Mouse (Mus musculus): ENCODE measurements around the gene Pbx1.

Pbx1 gene

DNA sequence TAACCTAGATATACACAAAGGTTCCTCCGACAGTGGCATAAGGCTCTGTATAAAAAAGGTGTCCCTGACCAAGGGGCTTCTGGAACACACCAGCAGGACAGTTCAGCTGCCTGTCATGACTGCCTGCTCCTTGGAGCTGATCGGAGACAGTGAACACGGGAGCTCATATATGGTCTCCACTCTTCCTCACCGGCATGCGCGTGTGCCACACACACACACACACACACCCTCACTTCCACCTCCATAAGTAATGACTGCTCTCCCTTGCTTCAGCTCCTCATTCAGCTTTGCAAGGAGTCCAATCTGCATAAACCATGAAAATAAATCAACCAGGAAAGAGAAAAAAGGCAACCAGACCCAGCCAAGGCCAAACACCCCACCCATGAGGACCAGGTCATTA lies 90.7 kb downstream of the Pbx1 start:
- no peak for DNase-seq

DNA sequence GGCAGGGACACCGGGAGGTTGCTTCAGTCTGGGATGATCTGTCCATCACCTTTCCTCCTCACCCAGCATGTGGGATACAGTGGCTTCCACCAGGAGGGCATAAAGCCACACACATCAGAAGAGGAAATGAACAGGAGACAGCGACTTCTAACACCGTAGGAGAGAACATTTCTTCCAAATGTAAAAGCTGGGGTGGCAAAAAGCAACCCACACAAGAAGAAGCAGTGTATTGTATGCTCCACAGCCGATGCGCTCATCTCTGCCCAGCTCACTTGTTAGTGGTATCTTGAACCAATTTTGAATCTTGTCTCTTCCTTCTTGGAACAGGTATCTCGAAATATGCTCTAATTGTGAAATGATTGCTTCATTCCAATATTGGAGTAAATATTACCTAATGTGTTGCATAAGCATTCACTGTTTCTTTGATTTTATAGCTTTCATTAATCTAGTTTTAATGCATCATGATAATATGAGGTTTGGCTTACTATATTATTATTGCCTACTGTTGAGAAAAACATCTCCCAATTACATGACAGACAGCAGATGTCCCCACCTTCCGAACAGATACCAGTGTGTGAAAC lies 95.7 kb downstream of the Pbx1 start:
- no peak for DNase-seq

DNA sequence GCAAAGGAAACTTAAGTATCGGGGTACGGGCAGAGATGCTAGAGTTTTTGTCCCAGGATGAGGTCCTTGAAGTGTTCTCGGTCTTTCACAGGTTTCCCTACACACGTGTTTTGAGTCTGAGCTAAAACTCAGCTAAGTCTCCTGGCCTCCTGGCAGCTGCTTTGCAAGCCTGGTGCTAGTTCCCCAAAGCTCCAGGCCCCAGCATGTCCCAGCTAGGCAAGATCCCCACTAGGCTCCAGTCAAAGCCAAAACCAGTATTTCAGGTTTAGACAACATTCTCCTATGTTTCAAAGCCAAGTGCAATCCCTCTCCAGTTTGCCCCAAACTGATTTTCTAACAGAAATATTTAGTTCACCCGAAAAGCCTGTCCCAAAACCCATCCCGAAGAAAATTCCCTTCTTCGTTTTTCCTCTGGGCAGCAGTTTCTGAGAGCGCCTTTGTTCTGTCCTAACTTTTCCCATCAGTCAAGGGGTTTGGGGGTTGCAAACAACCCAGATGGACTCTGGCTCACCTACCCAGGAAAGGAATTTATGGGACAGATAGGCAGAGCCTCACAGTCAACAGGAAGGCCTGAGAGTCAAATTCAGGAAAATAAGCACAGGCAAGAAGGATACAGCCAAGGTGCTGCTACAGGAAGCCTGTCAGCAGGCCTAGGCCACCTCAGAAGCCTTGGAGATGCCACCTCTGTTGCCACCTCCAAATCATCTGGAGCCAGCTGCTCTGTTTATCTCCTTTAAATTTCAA lies 97.1 kb downstream of the Pbx1 start:
- DNase-seq = no peak

DNA sequence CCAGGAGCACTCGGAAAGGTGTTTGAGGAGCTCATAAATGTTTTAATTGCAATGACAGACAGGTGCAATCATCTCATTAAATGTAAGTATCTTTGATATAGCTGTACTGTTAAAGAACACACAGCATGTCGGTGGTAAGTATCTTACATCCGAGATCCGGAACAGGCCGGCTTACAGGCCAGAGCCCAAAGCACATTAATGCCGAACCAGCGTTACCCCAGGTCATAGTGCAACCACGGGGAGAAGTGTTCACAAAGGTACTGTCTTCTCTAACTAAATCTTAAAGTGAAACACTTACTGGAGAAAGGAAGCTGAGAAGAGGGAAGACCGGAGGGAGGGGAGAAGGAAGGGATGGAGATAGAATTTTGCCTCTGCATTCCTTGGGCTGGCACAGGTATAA lies 100.0 kb downstream of the Pbx1 start:
- no peak for DNase-seq

DNA sequence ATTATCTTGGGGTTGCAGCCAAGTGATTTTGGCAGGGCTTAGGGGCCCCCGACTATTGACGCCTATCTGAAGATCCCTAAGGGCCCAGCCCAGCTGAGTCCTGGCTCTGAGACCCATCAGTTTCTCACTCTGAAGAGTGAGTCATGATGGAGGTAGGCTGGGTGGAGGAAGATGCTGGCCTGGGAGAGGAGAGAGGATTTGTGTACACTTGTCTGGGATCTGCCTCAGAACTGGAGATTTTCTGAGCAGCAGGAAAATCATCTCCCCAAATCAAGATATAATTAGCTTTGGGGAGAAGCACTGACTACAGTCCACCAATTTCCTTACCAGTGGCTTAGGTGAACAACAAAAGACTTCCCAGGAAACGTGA lies 103.8 kb downstream of the Pbx1 start:
- peak in 1 of 2 experiments; percentile 21 for DNase-seq

DNA sequence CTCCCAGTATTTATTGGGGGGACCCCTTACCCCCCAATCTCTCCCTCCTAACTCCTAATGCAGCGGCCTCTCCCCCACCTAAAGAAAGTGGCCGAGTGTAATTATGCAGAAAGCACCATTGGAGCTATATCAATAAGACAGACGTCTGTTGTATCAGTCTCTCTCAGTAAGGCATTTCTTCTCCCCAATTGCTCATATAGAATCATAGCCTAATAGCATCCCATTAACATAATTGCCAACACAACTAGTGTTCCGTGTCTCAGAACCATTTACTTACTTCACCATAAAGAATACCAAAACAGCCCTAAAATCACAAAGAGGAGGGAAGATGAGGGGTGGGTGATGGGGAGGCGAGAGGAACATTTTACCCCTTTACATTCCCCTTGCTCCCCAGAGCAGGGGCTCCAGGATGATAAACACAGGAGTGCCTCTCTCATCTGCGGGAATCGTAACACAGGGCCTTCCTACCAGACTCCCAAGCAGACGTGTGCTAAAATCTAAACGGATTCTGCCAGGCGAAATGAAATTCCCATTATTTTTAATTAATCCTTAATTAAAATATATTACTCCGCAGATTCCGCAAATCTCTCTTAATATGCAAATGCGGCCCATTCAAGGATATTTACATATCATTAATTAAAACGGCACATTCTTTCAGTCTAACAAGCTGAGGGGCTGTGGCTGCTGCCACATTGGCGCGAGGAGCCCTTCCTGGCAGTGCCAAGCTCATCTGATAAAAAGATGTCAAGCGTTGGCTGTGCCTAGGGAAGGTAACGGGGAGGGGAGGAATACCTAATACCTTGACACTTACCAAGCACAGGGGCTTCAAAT lies 104.5 kb downstream of the Pbx1 start:
- DNase-seq = peak in 1 of 2 experiments; percentile 28

DNA sequence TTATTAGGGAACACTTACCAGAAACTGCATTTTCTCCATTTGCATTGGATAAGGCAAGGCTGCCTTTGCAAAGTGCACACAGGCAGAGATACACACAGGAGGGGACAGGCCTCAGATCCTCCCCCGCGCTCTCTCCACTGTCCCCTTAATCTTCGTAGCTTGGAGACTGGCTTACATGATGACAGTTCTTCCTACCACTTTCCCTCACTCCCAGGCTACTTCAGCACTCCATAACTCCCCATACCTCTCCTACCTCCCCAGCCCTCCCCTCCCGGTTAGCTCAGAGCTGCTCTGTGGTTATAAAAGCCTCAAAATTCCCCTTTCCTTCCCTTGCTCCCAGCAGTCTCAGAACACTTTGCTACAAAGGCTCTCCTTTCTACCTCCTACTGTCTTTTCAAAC lies 106.3 kb downstream of the Pbx1 start:
- no peak for DNase-seq

DNA sequence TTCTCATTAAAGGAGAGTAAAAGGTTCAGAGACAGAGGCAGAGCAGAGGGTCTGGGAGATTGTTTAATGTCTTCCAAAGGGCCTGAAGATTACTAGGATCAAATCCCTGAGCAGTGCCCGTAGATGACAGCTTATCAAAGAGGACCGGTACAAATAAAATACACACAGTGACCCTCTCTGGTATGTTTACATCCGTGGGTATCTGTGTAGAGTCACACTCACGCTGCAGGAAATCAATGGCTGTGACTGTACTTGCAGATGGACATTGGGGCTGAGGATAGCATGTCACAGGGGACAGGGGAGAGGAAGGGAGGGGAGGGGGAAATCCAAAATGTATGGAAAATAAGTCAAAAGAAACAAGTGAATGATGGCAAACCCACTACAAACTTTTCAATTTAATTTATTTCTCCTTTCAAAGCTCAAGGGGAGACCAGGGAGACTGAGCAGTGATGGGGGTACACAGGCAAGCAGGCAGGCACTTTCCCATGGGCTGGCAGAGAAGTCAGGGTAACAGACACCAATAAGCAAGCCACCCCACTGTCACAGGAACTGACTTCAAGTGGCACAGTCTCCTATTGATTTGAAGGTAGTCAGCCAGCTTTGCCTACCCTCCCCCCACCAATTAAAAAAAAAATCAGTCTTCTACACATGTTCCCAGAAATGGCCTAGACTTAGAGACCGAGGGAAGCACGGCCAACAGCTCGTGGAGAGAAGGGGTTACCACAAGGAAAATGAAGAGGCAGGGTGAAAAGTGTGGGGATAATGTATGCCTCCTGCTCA lies 107.6 kb downstream of the Pbx1 start:
- DNase-seq = no peak

DNA sequence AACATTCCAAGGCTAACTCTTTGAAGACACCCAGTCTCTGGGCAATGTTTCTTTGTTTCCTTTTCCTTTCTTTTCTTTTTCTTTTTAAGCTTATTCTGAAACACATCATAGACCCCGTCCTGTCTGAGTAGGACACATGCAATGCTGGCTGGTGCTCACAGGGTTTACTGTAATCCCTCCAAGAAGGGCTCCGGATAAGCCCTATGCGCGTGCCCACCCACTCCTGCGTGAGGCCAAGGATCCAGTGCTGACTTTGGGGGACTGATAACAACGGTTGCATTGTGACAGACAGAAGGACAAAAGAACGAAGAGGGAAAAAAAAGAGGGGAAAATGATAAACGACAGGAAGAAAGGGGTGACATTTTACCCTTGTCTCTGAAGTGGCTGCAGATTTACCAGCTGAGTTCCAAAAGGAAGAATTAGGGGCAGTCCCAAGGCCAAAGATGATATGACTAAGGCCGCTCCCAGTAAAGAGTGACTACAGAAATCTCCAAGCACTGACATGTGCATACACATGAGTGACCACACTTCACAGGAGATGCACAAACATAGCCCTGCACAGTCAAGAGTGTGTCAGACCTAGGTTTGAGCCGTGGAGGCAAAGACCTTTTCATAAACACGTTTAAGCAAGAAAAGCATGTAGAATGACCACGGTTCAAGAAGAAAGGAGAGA lies 108.5 kb downstream of the Pbx1 start:
- no peak for DNase-seq

DNA sequence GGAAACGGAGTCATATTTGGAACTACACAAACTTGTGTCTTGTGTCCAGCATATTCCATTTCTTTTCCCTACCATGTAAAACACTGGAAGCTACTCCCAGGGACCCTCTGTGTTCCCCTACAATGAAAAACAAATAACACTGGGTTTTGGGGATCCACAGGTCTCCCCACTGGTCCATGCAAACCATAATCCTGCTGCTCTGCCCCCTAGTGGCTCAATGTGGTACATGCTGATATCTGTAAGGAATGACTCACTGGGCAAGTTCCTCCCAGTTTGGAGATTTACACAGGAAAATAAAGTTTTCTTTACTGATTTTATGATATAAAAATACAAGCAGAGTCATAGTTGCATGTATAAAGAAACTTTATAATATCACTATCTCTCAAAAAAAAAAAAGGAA lies 109.2 kb downstream of the Pbx1 start:
- DNase-seq = peak; percentile 40 to 64

DNA sequence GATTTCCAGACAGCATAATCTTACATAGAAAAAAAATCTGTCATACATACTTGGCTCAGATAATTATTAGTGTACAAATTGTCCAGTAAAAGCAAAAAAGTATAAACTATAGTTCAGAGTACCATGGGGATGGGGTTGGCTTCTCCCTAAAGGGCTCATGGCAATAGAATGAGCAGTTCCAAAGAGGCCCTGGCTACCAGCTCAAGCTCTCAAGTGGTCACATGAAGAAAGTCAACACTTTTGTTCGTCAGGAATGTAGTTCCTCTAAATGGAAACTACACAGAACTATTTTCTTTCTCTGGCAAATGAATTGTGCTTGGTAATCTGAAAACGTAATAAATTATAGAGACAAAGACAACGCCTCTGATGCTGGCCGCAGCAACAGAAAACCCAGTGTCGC lies 112.4 kb downstream of the Pbx1 start:
- no peak for DNase-seq

DNA sequence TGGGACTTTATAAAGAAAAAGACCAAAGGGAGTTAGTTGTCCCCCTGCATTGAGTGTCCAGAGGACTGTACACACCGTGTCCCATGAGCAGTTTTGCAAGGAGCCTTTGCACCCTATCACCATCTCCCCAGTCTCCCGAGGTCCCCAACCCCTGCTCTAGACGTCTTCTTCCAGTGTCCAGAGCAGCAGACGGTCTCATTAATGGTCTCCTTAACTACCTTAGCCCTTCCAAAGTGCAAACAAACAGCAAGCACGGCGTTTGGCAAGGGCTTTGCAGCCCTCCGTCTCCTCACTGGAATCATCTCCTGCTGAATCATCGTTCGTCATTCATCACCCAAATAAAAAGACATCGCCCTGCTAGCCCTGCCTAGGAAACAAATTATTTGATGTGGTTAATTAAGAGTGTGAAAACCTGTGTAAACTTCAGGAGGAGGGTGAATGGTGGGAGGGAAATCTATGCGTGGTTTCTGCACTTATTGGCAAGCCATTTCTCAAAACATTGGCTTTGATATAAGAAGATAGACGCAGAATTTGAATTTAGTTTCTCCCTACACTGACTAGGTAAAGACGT lies 113.1 kb downstream of the Pbx1 start:
- no peak for DNase-seq

DNA sequence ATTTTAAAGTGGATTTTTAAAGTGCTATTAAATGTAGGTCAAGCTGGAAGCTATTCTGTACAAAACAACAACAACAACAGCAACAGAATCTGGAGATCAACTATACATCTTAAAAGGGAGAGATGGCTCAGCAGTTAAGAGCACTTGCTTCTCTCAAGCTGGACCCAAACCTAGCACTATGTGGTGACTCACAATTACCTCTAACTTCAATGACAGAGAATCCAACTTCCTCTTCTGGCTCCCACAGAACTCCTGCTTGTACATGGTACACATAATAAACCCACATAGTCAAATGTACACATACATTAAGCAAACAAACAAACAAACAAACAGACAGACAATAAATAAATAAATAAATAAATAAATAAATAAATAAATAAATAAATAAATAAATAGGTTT lies 118.3 kb downstream of the Pbx1 start:
- no peak for DNase-seq

DNA sequence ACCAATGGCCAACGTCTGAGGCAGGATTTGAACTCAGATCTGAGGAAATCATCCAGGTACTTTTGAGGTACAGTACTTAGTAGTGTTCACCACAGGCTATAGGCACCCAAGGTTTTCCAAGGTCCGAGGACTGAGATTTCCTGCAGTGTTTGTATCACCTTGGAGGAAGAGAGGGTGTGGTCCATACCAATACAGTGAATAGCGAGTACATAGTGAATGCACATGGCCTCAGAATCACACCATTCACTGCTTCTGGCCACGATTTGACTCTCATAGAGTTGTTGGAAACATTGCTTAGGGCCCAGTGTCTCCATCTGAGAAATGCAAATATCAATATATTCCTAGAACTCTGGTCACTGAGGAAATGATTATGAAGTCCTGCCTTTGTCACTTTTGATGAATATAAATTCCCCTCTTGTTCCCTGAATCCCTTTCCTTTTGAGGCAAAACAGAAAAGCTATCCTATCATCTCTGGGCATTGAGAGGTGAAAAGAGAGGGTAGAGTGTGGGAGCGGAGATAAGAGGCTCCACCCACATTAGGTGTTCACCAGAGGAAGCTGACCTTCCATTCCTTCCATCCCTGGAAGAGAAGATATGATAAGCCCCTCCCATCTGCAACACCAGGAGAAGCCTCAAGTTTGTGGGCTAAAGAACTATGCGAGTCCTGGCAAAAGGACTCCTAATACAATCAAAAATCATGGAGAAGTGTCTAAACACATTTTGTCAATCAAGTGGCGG lies 119.2 kb downstream of the Pbx1 start:
- no peak for DNase-seq

DNA sequence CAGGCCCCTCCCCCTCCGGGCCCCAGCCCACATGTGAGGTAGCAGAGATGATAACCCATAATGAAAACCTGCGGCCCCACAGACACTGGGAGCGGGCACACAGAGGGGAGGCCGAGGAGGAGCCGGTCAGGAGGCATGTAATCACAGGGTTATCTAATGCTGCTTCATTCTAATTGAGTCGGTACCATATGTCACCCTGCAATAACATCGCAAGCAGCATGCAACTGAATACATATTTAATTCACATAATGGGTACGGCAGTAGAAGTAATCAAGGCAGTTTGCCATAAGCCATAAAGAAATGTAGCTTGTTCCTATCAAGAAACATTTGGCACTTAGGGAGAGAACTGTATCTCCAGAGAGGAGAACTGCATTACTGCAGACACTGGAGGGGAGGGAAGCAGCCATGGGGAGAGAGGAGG lies 123.0 kb downstream of the Pbx1 start:
- DNase-seq = no peak

DNA sequence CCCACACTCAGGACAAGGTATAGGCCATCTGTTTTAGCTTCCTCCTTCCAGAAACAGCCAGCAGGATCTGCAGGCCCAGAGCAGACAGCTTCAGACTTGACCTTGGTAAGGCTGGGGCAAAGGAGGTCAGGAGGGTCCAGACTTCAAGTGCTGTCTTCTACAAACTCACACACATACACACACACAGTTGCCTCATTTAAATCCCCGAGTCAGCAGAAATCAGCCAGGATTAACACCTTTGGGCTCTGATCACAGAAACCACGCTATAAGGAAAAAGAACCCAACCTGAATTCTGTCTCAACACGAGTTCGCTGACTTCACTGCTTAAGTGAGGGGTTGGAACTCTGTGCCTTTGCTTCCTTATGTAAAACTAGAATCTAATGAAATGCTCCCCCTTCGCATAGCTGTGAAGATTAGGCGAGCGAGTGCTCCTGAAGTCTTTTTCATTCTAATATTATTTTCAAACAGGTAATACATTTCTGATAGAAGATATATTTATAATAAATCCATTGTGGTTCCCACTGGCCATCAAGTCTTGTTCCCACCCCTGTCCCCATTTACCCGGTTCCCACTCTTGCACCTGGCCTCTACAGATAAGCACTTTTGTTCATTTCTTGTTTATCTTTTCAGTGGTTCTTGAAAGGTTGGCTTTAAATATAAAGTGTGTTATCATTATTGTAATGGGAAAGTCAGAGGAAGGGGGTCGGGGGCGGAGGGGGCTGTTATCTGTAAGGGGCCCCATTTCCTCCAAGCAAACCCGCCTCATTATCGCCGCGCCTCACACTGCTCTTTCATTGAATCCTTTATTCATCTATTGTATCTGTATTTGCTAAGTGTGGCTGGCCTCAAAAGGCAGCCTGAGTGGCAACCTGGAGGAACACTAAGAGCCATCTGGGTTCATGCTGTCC lies 124.5 kb downstream of the Pbx1 start:
- no peak for DNase-seq

DNA sequence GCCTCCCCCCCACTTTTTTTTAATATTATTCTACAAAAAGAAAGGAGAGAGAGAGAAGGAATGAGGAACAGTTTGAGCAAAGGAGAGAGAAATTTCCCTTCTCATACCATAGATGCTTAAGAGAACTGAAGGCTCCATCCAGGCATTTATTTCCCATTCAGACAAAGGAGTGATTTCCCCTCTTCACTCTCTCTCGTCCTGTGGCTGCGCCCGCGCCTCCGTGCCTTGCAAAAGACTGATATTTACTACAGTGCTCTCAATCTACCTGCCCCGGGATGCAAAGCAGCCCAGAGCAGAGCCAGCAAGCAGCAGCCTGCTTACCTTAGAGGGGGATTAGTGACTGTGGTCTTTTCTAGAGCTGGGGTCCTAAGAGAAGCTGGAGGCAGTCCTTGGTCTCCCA lies 131.6 kb downstream of the Pbx1 start:
- no peak for DNase-seq

DNA sequence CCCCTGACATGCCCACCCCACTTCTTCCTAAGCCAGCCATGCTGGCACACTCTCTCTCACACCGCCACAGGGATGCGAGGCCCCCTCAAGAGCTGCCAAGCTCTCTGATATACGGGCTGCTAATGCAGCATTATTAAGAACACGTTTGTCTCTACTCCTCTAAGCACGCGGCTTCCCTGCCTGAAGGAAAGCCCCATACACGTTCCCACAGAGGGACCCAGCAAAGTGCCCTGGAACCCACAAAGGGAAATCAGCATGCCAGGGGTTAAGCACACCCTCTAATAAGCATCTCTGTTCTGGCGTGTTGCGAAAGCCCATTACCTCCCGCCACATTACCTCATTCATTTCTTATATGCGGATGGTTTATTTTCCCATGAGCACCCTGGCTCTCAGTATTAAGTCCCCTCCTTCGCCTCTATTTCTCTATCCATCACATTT lies 132.1 kb downstream of the Pbx1 start:
- no peak for DNase-seq

DNA sequence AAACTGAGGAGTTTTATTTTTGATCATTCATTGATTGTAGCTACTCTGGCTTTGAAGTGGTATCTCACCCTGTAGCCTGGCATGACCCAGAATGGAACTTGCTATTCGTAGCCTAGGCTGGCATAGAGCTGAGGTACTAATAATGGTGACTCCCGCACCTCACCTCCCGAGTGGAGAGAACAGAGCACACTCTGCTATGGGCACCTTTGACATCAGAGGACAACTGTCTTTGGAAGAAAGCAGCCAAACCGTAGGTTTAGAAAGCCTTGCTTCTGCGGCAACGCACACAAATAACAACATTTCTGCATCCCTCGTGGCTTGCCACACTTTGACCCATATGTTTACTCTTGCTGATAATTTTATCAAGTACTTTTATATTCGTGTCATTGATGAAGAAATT lies 132.9 kb downstream of the Pbx1 start:
- no peak for DNase-seq

DNA sequence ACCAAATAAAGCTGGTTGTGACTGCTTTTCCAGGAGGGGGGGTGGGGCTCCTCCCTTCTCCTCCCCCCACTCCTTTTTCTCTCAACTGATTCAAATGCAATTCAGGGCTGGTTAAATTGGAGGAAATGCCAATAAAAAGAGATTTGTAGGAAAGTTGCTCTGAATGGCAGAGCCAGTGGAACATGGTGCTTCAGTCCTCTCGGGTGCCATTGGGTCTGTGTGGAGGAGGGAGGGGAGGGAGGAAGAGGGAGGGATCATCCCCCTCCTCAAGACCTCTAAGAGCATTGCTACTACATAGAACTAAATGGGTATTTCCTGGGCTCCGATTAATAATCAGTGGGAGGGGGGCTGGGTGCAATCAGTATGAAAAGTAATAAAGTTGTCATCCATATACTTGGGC lies 135.8 kb downstream of the Pbx1 start:
- DNase-seq = no peak

Measured in cerebellum, postnatal 25 days (tissue).